Mouse (Mus musculus): ENCODE data around the gene Exoc3l.
A peak's percentile ranks its signal among the peaks of the same experiment; 100 is the strongest.

Gene Exoc3l

GRCm38 (mm10) chr8:105295895-105296573 lies at the start of gene Exoc3l:
Gene Exoc3l, minus strand, starts transcription at chr8:105296101.
- no peak for DNase-seq (ENCODE audit: inconsistent ontology term)

GRCm38 (mm10) chr8:105345061-105345975 lies 49.4 kb upstream of the Exoc3l start:
- DNase-seq (ENCODE audit: inconsistent ontology term): peak; percentile 80

GRCm38 (mm10) chr8:105343791-105344574 lies 48.1 kb upstream of the Exoc3l start:
- DNase-seq (ENCODE audit: inconsistent ontology term): no peak

- DNase-seq (ENCODE audit: inconsistent ontology term): no peak
These were observed 46.9 kb upstream of the Exoc3l start for GRCm38 (mm10) chr8:105342768-105343167.

GRCm38 (mm10) chr8:105341399-105341798 lies 45.5 kb upstream of the Exoc3l start:
- DNase-seq (ENCODE audit: inconsistent ontology term): no peak

GRCm38 (mm10) chr8:105339886-105340635 lies 44.2 kb upstream of the Exoc3l start:
- no peak for DNase-seq (ENCODE audit: inconsistent ontology term)

- no peak for DNase-seq (ENCODE audit: inconsistent ontology term)
These were observed 43.1 kb upstream of the Exoc3l start for GRCm38 (mm10) chr8:105338992-105339391.

GRCm38 (mm10) chr8:105336373-105337130 lies 40.7 kb upstream of the Exoc3l start:
- no peak for DNase-seq (ENCODE audit: inconsistent ontology term)

GRCm38 (mm10) chr8:105332523-105332922 lies 36.6 kb upstream of the Exoc3l start:
- no peak for DNase-seq (ENCODE audit: inconsistent ontology term)

- DNase-seq (ENCODE audit: inconsistent ontology term): no peak
These were observed 36.0 kb upstream of the Exoc3l start for GRCm38 (mm10) chr8:105331931-105332330.

- no peak for DNase-seq (ENCODE audit: inconsistent ontology term)
These were observed 35.6 kb upstream of the Exoc3l start for GRCm38 (mm10) chr8:105331469-105331868.

- DNase-seq (ENCODE audit: inconsistent ontology term): no peak
These were observed 34.4 kb upstream of the Exoc3l start for GRCm38 (mm10) chr8:105330325-105330724.

GRCm38 (mm10) chr8:105326968-105327367 lies 31.1 kb upstream of the Exoc3l start:
- no peak for DNase-seq (ENCODE audit: inconsistent ontology term)

GRCm38 (mm10) chr8:105326141-105326672 lies 30.3 kb upstream of the Exoc3l start, which contains the start of the genes Lrrc29 and Tmem208:
Gene Lrrc29, minus strand, starts transcription at chr8:105326278.
Gene Tmem208, plus strand, starts transcription at chr8:105326354.
- peak; percentile 96 for DNase-seq (ENCODE audit: inconsistent ontology term)

- no peak for DNase-seq (ENCODE audit: inconsistent ontology term)
These were observed 29.8 kb upstream of the Exoc3l start for GRCm38 (mm10) chr8:105325641-105326093.

GRCm38 (mm10) chr8:105323183-105323582 lies 27.3 kb upstream of the Exoc3l start:
- DNase-seq (ENCODE audit: inconsistent ontology term): no peak

- no peak for DNase-seq (ENCODE audit: inconsistent ontology term)
These were observed 22.8 kb upstream of the Exoc3l start for GRCm38 (mm10) chr8:105318662-105319190.

- DNase-seq (ENCODE audit: inconsistent ontology term): no peak
These were observed 22.0 kb upstream of the Exoc3l start for GRCm38 (mm10) chr8:105317941-105318340.

GRCm38 (mm10) chr8:105315073-105315769 lies 19.3 kb upstream of the Exoc3l start:
- no peak for DNase-seq (ENCODE audit: inconsistent ontology term)

All from Muller cell, postnatal 12 days (primary cell).